Mouse (Mus musculus) hindbrain, embryonic 14.5 days (tissue): ENCODE results near the gene Syce3. TPM values are rescaled to one million over a fixed set of nuclear protein-coding genes. Genes with fewer than 3 reads are reported as not detected.

Source experiments
- ATAC-seq: fragments of 200-750 bp; cut with Nextera tagmentation; 2 replicates; pipeline ENCODE4 v1.8.0; 2017; ENCODE audit warnings: moderate number of reproducible peaks, mild to moderate bottlenecking, moderate TSS enrichment, moderate library complexity; ENCODE audit not compliant: low FRiP score
- DNase-seq: peaks from one replicate; pipeline ENCODE4 v3.0.0-alpha.2; 2015; ENCODE audit warnings: low spot score
- H3K27ac ChIP-seq: fragments of 300-500 bp; sonication (generic); 2 replicates; pipeline ENCODE4 v1.5.1; 2014; ENCODE audit warnings: mild to moderate bottlenecking, moderate library complexity
- H3K27me3 ChIP-seq: fragments of 300-500 bp; sonication (generic); 2 replicates; pipeline ENCODE4 v1.6.1; 2014; ENCODE audit warnings: mild to moderate bottlenecking, low read length, mixed read lengths; ENCODE audit not compliant: control insufficient read depth, insufficient read depth
- H3K36me3 ChIP-seq: fragments of 300-500 bp; sonication (generic); replicated peaks from 2 replicates; pipeline ENCODE4 v1.6.1; 2014; ENCODE audit not compliant: control insufficient read depth, insufficient read depth
- H3K4me1 ChIP-seq: fragments of 300-500 bp; sonication (generic); replicated peaks from 2 replicates; pipeline ENCODE4 v1.6.1; 2014; ENCODE audit warnings: antibody characterized with exemption, low read length, mixed read lengths; ENCODE audit not compliant: control insufficient read depth, insufficient read depth
- H3K4me2 ChIP-seq: fragments of 300-500 bp; sonication (generic); replicated peaks from 2 replicates; pipeline ENCODE4 v1.6.1; 2014; ENCODE audit warnings: mild to moderate bottlenecking, moderate library complexity
- H3K4me3 ChIP-seq: fragments of 300-500 bp; sonication (generic); replicated peaks from 2 replicates; pipeline ENCODE4 v1.5.1; 2014; ENCODE audit warnings: mild to moderate bottlenecking, low read length
- H3K9ac ChIP-seq: fragments of 300-500 bp; sonication (generic); 2 replicates; pipeline ENCODE4 v1.6.1; 2014
- H3K9me3 ChIP-seq: fragments of 300-500 bp; sonication (generic); 2 replicates; pipeline ENCODE4 v1.6.1; 2016; ENCODE audit warnings: low read length; ENCODE audit not compliant: control insufficient read depth
- WGBS: fragments of 180-500 bp; shearing (Covaris S2); extraction: QIAGEN DNeasy Blood & Tissue Kit; methylation state at CpG from one replicate; pipeline ENCODE4 v1.1.7; 2014; 5-methylcytosine and 5-hydroxymethylcytosine counted together
- polyA plus RNA-seq: library from polyadenylated mRNA; unstranded; fragments of >200 nt; fragmentation: Nextera tagmentation; extraction: Ambion mirVana; gene quantifications from 2 replicates; pipeline ENCODE4 v1.2.1, GENCODE M21; 2014

Gene Syce3
- polyA plus RNA-seq, 1 experiment from 2014 or later: not detected

- Histone ChIP-seq H3K9me3 (no peaks in the 10 kb centered on the region), H3K4me2 (no peak overlapping the region), H3K4me3 (no peak overlapping the region), H3K36me3 (peaks cover 79% of the 10 kb centered on the region), H3K4me1 (no peaks in the 10 kb centered on the region), H3K27me3 (no peaks in the 10 kb centered on the region), H3K9ac (no peak overlapping the region), H3K27ac (no peak overlapping the region)
- ATAC-seq (no peak), DNase-seq (no peak)
- 98% methylated on average over 7 of the region's 7 CpGs for WGBS
These were observed 47.3 kb downstream of the Syce3 start for GRCm38 (mm10) chr15:89363051-89363450.

- DNase-seq (no peak), ATAC-seq (no peak)
- peaks cover 37% of the 10 kb centered on the region for H3K36me3 ChIP-seq
- no peak overlapping the region for H3K4me3 ChIP-seq
- H3K4me2 ChIP-seq: no peak overlapping the region
- no peak overlapping the region for H3K9ac ChIP-seq
- H3K4me1 ChIP-seq: peaks cover 19% of the 10 kb centered on the region
- H3K27ac ChIP-seq: no peak overlapping the region
- H3K9me3 ChIP-seq: no peaks in the 10 kb centered on the region
- no peaks in the 10 kb centered on the region for H3K27me3 ChIP-seq
- 89% methylated on average over 3 of the region's 3 CpGs for WGBS
These were observed 51.5 kb downstream of the Syce3 start for GRCm38 (mm10) chr15:89358784-89359183.

DNA sequence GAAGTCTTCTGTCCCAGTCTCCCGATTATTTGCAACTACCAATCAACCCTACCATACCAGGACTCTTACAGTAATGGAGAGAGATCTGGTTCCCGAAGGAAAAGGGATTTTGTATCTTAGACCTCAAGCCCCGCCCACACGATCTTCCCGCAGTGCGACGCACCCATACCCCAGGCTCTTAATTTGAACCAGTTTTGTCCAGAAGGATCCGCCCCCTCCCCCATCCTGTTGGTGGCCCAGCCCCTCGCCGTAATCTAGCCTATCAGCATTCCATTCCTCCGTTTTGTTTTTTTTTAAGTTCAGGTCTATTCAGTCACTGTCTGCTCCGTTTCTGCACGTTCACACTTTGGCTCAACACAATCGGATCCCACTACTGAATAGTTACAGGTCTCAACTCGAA, 53.9 kb downstream of the Syce3 start:
- Histone ChIP-seq H3K4me2 (peak overlapping the region; percentile 80), H3K4me3 (peak overlapping the region; percentile 90), H3K9me3 (no peaks in the 10 kb centered on the region), H3K27ac (peak overlapping the region; percentile 85), H3K36me3 (peaks cover 34% of the 10 kb centered on the region), H3K4me1 (peaks cover 19% of the 10 kb centered on the region), H3K27me3 (no peaks in the 10 kb centered on the region), H3K9ac (peak overlapping the region; percentile 84)
- no peak for ATAC-seq
- DNase-seq: peak; percentile 67
- WGBS: under 1% methylated on average over 15 of the region's 15 CpGs

- peaks cover 33% of the 10 kb centered on the region for H3K36me3 ChIP-seq
- ATAC-seq (peak; percentile 93), DNase-seq (peak; percentile 99)
- peak within 1 kb of the TSS; percentile 84 for H3K9ac ChIP-seq
- WGBS: under 1% methylated on average over 64 of the region's 64 CpGs
- peak within 1 kb of the TSS; percentile 90 for H3K4me3 ChIP-seq
- H3K4me1 ChIP-seq: peaks cover 19% of the 10 kb centered on the region
- peak within 1 kb of the TSS; percentile 80 for H3K4me2 ChIP-seq
- H3K9me3 ChIP-seq: no peaks in the 10 kb centered on the region
- H3K27ac ChIP-seq: peak within 1 kb of the TSS; percentile 85
- H3K27me3 ChIP-seq: no peaks in the 10 kb centered on the region
These were observed 54.8 kb downstream of the Syce3 start, which contains the start of the genes Lmf2 and Ncaph2 for GRCm38 (mm10) chr15:89355241-89356187. Gene Lmf2 (minus strand): TSS chr15:89355659. Gene Ncaph2 (plus strand): TSS chr15:89355719.

DNA sequence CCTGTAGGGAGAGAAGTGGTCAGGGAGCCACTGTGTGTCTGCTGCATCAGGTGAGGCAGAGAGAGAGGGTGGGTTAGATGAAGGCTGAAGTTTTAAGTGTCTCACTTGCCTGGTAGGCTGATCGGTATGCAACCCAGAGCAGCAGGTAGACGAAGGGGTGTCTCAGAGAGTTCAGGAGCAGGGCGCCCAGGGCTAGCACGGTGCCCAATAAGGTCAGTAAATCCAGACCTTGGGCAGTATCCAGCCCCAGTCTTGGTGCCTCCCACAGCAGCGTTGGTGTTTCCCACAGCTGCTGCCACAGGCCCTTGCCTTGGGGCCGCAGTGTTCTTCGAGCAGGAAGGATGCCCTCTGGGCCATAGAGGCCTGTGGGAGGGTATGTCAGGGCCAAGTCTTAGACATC, 55.8 kb downstream of the Syce3 start:
- Histone ChIP-seq H3K27me3 (no peaks in the 10 kb centered on the region), H3K9me3 (no peaks in the 10 kb centered on the region), H3K4me2 (peak overlapping the region; percentile 80), H3K4me1 (peaks cover 19% of the 10 kb centered on the region), H3K9ac (peak overlapping the region; percentile 84), H3K27ac (no peak overlapping the region), H3K36me3 (peaks cover 38% of the 10 kb centered on the region), H3K4me3 (peak overlapping the region; percentile 90)
- WGBS: 88% methylated on average over 7 of the region's 7 CpGs
- DNase-seq: no peak
- ATAC-seq: no peak

GRCm38 (mm10) chr15:89353837-89354236, 56.5 kb downstream of the Syce3 start:
- Histone ChIP-seq H3K4me1 (peaks cover 19% of the 10 kb centered on the region), H3K4me2 (no peak overlapping the region), H3K36me3 (peaks cover 38% of the 10 kb centered on the region), H3K27ac (no peak overlapping the region), H3K9me3 (no peaks in the 10 kb centered on the region), H3K4me3 (no peak overlapping the region), H3K9ac (no peak overlapping the region), H3K27me3 (no peaks in the 10 kb centered on the region)
- WGBS: 94% methylated on average over 16 of the region's 16 CpGs
- ATAC-seq: no peak
- DNase-seq: no peak

DNA sequence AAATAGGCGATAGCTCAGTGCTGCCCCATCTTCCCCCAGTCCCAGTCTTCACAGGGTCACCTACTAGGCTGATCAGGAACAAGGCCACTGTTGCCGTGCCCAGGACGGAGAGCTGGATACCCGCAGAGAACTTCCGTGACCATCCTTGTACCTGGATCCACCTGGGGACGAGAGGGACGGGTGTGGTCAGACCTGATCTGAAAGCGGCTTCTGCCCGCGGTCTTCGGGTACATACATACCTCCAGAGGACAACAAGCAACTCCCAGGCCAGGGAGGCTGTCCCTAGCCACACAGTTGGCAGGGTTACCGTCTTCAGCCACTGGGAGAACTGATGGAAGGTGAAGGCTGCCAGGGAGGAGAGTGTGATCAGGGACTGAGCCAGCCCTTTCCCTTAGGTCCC, 57.5 kb downstream of the Syce3 start:
- no peaks in the 10 kb centered on the region for H3K27me3 ChIP-seq
- H3K4me2 ChIP-seq: no peak overlapping the region
- 97% methylated on average over 12 of the region's 12 CpGs for WGBS
- H3K36me3 ChIP-seq: peaks cover 38% of the 10 kb centered on the region
- no peak overlapping the region for H3K27ac ChIP-seq
- ATAC-seq: no peak
- no peaks in the 10 kb centered on the region for H3K9me3 ChIP-seq
- DNase-seq: no peak
- H3K9ac ChIP-seq: no peak overlapping the region
- H3K4me3 ChIP-seq: no peak overlapping the region
- H3K4me1 ChIP-seq: peaks cover 19% of the 10 kb centered on the region

DNA sequence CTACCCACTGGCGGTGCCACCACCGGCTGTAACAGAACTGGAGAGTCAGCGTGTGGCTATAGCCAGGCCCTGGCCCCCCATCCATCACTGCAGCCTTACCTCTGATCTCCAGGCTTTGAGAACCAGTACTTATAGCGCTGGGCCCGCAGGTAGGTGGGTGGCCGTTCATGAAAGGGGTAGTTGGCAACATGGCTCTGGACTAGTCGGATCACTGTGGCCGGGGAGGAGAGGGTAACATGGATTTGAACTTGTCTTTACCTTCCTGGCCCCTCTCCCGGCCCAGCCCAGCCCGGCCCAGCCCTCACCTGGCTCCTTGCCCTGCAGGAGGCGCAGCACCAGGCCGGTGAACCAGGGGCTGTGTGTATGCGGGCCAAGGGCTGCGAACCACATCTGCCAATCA, 58.2 kb downstream of the Syce3 start:
- Histone ChIP-seq H3K9ac (no peak overlapping the region), H3K4me2 (no peak overlapping the region), H3K4me3 (no peak overlapping the region), H3K27ac (no peak overlapping the region), H3K27me3 (no peaks in the 10 kb centered on the region), H3K36me3 (peaks cover 38% of the 10 kb centered on the region), H3K4me1 (peaks cover 16% of the 10 kb centered on the region), H3K9me3 (no peaks in the 10 kb centered on the region)
- DNase-seq: no peak
- WGBS: 98% methylated on average over 14 of the region's 14 CpGs
- no peak for ATAC-seq

DNA sequence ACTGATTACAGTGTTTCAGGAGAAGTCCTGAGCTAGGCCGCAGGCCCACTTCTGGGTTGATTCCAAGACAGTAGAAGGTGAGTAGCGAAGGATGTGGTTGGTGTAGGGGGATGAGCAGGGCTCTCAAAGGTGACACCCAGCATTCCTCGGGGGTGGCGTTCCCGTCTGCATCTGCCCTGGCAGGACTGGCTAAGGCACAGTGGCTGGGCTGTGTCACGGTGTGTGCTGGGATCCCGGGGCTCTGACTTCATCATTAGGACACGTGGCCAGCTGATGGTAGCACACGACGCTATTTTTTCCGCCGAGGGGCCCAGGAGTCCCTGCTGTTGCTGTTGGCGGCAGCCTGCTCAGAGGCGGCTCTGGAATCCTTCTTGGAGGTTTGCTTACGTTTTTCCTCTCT, 59.0 kb downstream of the Syce3 start:
- H3K36me3 ChIP-seq: peaks cover 38% of the 10 kb centered on the region
- WGBS: 90% methylated on average over 15 of the region's 15 CpGs
- no peak for DNase-seq

More for the DNA sequence above, 59.0 kb downstream of the Syce3 start:
- Histone ChIP-seq H3K27me3 (no peaks in the 10 kb centered on the region), H3K4me2 (no peak overlapping the region), H3K9me3 (no peaks in the 10 kb centered on the region), H3K4me1 (peaks cover 8% of the 10 kb centered on the region), H3K9ac (no peak overlapping the region), H3K27ac (no peak overlapping the region), H3K4me3 (no peak overlapping the region)
- ATAC-seq: no peak
